Mouse (Mus musculus): ENCODE data around the gene Il18.

GRCm38 (mm10) chr9:50594794-50595417 lies 40.3 kb downstream of the Il18 start:
- TF ChIP-seq CTCF (IDR thresholded peaks at IDR 0.05; ENCODE audit: low read depth) (no peak), EP300 (IDR thresholded peaks at IDR 0.05; ENCODE audit: low read depth) (no peak)

Measured in liver, embryonic 14.5 days (tissue).